Mouse (Mus musculus) heart, adult 18-20 months (tissue): ENCODE measurements around the gene Snrnp35. TPM values are rescaled to one million over a fixed set of nuclear protein-coding genes. Genes with fewer than 3 reads are reported as not detected.
"Not testable (repeated sequence)": the region's sequence is repeated elsewhere in the genome, so short reads cannot be mapped to it uniquely, and the experiment has no call there.

Source experiments
- DNase-seq, 2 experiments: peaks; one replicate each; pipeline ENCODE4 v3.0.0; 2021 to 2022; ENCODE audit warnings: mixed read lengths in 1 of 2
- total RNA-seq, 2 experiments: library from RNA; stranded (reverse); gene quantifications; 2 replicates each; pipeline ENCODE4 v1.2.3; 2021

Snrnp35 gene
- total RNA-seq, 2 experiments from 2014 or later, result 14.0 to 14.2 TPM

GRCm38 (mm10) chr5:124462297-124463025, 20.5 kb upstream of the Snrnp35 start:
- DNase-seq, result no peak

GRCm38 (mm10) chr5:124463462-124463861, 19.5 kb upstream of the Snrnp35 start:
- no peak for DNase-seq

- no peak for DNase-seq
Observed at GRCm38 (mm10) chr5:124464905-124465304, 18.0 kb upstream of the Snrnp35 start.

GRCm38 (mm10) chr5:124467766-124468165, 15.2 kb upstream of the Snrnp35 start:
- DNase-seq, result no peak

GRCm38 (mm10) chr5:124468365-124468764, 14.6 kb upstream of the Snrnp35 start:
- no peak for DNase-seq

DNA sequence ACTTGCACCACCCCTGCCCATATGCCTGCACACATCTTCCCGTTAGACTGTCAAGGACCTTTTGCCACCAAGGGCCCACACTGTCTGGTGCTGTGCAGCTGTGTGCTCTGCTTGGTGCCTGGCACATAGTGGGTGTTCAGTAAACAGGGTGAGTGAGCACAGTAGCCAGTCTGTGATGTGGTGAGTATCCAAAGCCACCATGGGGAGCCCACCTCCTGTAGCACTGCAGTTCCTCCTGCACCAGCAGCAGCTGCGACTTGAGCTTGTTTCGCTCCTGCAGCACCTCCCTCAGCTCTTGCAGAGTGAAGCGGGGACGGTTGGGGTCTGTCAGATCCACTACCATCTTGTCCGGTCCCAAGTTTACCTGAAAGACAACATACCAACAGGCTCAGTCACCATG, 13.4 kb upstream of the Snrnp35 start:
- no peak for DNase-seq

GRCm38 (mm10) chr5:124470591-124471171, 12.3 kb upstream of the Snrnp35 start:
- DNase-seq, result no peak

DNA sequence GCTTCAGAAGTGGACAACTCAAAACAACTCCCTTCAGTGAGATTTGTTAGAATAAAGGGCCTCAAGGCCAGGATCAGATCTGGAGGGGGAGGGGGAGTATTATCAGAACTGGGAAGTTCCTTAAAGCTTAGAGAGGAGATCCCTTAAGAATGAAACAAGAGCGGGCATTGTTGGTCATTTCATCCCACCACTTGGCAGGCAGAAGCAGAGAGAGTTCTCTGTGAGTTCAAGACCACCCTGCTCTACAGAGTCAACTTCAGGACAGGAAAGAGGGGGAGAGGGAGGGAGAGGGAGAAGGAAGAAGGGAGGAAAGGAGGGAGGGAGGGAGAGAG, 4.1 kb upstream of the Snrnp35 start:
- DNase-seq, result no peak

DNA sequence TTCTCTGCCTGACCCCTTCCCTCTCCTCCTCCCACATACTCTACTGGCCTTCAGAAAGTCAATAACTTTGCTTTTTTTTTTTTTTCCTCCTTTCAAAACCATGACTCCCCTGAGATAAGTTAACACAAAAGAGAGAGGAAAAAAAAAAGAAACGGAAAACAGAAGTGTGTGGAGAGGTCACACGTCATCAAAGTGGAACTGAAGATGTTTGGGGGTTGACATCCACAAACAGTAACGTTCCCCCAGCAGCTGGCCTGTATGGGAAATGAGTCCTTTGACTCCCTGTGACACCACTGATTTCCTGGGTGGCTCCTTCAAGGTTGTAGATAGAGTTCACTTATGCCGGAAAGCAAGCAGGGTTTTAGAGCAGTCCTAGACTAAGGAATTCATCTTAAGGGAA, 2.8 kb upstream of the Snrnp35 start:
- DNase-seq, result peak in 1 of 2 experiments; percentile 32

- DNase-seq, result no peak
Observed at GRCm38 (mm10) chr5:124481714-124482113, 1.2 kb upstream of the Snrnp35 start.

DNA sequence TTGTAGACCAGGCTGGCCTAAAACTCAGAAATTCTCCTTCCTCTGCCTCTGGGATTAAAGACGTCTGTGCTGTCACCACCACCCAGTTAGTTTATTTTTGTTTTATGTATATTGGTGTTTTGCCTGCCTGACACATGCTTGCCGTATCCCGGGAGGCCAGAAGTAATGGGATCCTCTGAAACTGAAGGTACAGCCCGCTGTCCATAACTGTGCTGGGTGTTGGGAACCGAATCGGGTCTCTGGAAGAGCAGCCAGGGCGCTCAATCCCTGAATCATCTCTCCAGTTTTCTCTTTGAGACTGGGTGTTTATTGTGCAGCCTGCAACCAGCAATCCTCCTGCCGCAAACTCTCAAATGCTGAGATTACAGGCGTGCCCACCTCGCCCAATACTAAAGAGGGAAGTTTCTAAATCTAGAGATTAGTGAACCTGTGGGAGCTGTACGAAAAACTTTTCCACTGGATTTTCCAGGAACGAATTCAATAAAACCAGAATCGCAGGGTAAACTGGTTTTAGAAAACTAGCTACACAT, 433 bp upstream of the Snrnp35 start:
- DNase-seq, result peak; percentile 40 to 78

GRCm38 (mm10) chr5:124483655-124484396, 892 bp downstream of the Snrnp35 start:
- DNase-seq, result no peak

DNA sequence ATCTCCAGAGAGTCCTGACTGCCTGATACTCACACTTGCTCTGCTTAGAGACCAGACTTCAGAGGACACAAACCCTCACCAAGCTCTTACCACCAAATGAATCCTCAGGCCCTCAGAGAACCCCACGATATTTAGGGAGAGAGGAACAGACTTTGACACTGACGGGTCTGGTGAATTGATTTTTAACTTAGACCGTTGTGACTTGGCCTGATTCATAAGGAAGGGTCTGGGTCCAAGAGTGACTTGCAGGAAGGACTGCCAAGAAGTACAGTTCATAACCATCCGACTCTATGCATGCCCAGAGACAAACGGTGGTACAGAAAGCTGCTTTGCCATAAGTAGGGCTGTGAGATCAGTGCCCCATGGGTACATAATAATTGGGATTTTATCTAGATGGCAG, 2.7 kb downstream of the Snrnp35 start:
- DNase-seq, result no peak

- DNase-seq, result no peak
Observed at GRCm38 (mm10) chr5:124488885-124489284, 6.0 kb downstream of the Snrnp35 start.

GRCm38 (mm10) chr5:124491732-124492131, 8.8 kb downstream of the Snrnp35 start:
- no peak for DNase-seq

DNA sequence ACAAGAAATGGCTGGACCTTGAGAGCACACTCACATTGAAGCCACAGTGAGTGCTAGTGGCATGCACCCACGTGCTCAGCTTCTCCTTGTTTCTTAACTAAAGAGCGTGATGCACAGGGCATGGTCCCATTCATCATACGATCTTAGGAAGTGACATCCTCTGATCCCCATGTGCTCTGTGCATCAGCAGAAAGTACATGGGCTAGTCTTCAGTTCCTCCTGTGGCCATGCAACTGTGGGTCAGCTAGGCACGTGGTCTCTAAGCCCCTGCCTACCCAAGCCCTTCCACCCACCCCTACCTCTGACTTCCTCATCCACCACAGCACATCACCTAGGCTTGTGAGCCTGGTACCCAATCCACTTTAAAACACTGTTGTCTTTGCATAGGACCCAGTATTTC, 9.7 kb downstream of the Snrnp35 start:
- no peak for DNase-seq

GRCm38 (mm10) chr5:124493455-124493854, 10.5 kb downstream of the Snrnp35 start:
- DNase-seq, result no peak

DNA sequence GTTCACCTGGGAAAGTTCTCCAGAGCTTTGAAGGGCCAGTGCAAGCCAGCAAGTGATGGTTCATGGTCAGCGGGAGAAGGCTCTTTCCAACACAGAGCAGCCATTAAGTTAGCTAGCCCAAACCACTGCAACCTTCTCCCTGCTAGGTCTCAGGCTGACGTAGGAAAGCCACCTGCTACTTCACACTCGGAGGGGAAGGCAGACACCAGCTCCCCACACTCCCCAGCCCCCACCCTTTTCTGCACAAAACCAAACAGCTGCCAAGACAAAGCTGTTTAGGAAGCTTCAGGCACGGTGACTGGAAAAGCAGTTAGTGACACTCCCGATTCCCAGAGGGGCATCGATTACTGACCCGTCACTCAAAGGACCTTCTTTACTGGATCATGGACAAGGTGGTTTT, 12.6 kb downstream of the Snrnp35 start:
- DNase-seq, result no peak

DNA sequence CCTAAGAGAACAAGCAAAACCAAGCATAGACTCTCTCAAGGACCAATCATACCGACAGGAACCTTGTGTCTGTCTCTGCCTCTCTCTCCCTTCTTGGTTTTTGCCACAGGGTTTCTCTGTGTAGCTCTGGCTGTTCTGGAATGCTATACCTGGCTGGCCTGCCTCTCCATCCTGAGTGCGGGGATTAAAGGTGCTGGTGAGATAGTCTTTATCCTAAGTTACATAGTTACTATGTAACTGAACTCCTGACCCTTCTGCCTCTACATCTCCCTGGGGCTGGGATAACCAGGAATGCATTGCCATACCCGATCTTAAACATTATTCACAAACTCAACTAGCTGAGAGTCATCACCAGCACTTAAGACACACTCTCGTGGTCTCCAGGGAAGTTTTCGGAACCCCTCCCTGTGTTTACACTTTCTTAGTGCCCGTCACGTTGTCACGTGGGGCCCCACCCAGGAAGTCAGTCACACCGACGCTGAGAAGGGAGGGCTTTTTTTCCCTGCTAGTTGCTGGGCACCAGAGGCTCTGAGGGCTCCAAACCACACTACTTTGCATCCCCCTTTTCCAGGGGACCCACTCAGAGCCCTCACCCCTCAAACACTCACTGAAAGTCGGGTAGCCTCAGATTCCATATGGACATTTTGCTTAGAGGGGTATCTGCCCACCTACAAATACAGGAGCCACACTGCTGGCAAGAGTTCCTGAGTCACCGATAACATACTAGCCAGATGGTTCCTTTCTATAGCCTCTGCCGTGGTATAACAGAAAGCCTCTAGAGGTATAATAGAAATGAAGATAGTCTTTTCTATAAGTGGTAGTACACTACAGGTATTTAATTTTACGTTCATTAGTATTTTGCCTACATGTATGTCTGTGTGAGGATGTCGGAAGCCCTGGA, 13.9 kb downstream of the Snrnp35 start:
- DNase-seq, result peak in 1 of 2 experiments; percentile 36

DNA sequence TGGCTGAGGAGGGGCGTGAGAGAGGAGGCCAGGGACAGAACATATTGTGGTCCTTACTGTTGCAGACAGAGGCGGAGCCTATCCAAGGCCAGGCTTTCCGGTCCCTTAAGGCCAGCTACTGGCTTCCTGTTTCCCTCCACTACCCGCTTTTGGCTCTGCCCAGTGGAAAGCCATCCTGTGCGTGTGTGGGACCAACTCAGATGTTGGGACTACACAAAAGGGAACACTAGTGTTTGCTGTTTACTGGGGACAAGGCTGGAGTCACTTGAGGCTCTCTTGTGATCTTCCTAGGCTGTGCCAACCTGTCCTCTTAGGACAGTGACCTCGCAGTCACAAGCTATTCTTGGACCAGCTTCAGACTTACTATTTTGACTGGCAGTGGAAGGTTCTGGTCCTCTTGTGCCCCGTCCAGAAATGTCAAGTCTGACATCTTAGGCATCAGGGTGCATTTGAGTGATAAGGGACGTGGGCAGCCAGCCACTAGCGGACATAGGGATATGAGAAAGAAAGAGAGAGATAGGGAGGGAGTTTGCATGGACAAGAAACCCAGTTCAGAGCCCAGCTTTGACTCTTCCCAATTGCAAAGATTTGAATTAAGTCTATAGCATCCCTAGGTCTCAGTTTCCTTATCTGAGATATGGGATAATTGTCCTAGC, 15.4 kb downstream of the Snrnp35 start:
- DNase-seq, result peak; percentile 84 to 89

DNA sequence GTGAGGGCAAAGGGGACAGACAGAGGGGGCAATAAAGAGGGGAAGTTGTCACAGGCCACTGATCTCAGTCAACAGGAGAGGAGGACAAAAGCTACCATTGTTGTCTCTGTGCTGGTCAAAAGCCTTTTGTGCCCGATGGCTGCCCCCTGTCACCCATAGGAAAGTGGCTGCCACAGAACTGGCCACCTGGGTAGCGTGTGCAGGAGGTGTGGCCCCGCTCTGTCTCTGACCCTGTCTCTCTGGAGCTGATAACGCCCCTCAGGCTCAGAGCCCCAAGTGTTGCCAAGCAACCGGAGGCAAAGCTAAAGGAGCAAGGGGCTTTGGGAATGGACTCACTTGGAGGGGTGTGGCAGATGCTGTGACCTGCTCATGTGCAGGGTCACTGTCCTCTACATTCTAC, 16.1 kb downstream of the Snrnp35 start:
- no peak for DNase-seq

GRCm38 (mm10) chr5:124500037-124500436, 17.1 kb downstream of the Snrnp35 start:
- DNase-seq, result not testable (repeated sequence)
